Mouse (Mus musculus): ENCODE measurements at regions not wholly inside any gene's neighbourhood (a gene's known extent, or its start where the extent isn't known, plus 50 kb on each side); places are given as distances from the start of the nearest gene placed in this dataset.

DNA sequence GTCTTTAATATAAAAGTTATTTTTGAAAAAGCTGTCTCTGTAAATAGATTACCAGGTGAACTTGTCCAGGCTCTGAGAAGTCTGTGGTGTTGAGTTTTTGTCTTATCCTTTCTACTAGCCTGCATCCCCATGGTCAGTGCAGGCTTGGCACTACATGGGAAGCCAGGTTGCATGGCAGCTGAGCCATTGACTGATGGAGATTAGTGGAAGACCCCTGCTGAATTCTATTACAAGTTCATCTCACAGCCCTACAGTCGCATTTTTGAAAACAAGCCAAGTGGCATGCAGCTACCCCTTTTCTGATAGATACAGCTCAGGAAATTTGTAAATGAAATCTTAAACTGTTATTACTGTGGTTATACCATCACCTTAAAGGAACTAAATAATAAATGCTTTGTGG is 101.2 kb upstream of the Fam184a start:
- ATAC-seq: no peak

DNA sequence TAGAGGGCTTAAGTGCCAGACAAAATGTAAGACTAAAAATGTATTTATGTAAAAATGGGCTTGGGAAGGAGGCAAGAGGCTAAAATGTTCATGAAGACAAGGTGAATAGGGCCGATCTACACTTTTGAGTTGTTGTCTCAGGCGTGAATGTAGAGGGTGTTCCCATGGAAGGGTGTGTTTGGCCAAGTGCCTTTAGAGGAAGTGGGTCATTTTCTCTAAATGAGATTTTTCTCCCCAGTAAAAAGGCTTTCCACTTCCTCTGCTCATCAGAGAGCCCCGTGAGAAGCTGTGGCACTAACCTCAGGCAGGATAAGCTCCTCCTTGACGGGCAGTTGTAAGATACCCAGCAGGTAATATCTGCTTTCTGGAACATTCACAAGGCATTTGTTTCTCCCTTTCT is 99.6 kb upstream of the Fam184a start:
- no peak for ATAC-seq

DNA sequence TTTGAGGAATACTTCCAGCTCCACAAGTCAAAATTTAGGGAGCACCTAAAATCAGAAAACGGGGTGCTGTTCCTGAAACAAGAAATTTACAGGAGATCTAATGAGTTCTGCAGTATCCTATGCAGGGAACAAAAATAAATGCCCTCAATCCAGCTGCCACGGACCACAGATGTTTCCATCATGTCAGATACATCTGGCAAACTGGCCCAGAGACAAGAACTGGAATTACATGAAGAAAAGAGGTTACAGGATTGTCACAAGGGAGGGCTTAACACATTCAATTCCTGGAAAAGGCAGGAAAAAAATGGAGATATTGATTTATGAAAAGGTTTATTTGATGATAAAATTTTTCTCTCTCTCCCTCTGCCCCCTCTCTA is 62.3 kb upstream of the Fam184a start:
- ATAC-seq: no peak

DNA sequence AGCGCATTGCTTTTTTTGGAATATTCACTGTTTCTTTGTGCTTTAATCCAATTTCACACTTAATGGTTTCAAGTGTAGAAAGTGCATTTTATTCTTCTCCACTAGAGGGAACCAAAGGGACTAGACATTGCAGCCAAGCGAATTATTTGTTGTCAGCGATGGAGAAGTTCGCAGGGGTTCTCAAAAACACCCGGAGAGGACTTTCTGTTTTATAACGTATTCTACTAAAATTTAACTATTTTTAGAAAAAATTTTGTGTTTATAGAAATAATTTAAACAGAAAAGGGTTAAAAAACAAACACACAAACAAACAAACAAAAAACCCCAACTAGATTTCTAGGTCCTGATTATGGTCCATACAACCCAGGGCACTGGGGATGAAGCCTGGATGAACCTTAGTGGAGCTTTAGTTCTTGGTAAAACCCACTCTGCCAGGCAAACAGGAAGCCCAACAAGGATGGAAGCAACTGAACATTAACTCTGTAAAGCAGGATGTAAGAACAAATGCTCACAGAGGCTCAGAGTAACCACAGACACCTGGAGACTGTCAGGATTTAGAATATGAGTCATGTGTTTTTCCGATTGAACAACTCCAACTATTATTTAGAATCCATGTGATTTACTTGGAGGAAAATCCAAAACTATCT is 61.8 kb upstream of the Fam184a start:
- ATAC-seq: peak; percentile 61

DNA sequence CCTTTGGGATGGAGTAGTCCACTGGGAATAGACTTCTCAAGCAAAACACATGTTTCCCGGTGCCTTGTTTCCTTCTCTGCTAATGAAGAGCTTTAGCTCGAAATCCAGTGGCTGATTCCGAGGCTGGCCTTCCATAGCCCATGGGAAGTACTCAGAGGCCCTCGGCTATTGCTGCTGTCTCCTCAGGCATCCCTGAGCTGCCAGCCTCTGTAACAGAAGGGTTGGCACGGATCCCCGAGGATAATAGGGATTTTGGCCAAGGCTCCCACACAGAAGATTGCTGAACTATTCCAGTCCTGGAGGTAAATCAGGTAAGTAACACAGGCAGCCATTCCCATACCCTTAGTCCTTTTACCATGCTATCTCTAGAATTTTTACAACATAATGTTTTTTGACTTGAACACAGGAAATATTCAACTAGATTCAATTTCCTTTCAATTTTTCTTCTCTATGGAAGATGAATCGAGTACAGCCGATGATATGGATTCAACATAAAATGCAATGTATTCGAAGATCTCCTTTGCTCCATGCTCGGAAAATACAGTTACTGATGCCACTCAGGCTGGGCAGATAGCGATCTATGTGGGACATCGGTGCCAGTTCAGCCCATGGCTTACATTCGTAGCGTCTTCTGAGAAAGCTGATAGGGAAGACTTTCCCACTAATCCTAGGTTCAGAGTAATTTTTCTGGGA is 61.1 kb upstream of the Fam184a start:
- ATAC-seq: no peak

DNA sequence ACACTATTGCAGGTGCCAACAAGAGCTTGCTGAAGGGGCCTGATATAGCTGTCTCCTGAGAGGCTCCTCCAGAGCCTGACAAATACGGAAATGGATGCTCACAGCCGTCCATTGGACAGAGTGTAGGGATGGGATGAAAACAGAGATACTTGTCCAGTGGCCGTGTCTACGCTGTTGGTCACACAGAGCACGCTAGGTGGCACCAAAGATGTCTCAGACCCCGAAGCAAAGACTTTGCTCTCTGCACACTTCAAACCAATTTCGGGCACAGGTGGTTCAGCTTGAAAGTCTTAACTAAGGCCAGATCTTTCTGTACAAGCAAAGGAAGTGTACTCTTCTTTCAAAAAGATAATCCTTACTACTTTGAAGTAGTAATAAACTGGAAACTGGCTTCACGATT is 55.8 kb upstream of the Fam184a start:
- ATAC-seq: no peak

DNA sequence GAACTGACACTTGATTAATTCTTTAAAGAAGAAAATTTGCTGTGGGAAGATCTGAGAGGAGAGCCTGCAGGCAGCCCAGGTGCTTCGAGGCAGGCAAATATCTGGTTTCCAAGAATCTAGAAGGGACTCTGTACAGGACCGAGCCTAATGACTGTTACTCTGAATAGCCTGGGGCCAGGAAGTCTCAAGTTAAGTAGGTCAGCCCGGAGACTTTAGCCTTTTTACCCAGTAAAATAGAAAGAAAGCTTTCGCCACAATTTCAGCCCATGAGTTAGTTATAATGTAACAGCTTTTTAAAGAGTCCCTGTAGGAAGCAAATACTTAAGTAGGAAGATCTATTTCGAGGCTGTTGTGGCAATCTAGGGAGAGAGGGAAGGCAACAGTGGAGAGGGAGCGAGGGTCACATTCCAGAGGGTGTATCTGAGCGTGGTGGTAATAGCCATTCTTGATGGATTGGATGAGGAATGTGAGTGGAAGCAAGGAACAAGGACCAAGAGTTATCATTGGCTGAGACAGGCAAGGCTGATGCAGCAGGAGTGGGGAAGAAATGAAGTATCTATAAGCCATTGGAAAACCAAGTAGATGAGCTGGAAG is 50.2 kb upstream of the Fam184a start:
- no peak for ATAC-seq
